Mouse (Mus musculus): ENCODE results near the gene Gm10160. TPM values are rescaled to one million over a fixed set of nuclear protein-coding genes. Genes with fewer than 3 reads are reported as not detected.

Gm10160 gene
- polyA plus RNA-seq, 1 experiment from 2014 or later, result not detected

DNA sequence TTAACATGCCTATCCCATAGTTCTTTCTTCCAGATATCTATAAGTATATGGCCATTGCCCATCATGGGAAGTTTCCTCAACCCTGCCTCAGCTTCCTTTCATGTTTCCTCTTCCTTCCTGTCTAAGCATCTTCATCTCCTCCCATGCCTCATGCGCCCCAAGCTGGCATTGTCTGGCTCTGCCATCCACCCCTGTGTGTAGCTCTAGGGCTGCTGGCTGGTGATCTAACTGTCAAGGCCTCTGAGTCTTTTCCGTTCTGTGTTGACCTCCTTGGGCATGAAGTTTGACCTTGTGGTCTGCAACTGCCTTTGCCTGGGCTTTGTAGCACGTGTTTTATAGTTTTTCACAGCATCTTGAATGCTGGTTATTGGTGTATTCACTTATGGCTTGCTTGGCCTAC, 10.3 kb downstream of the Gm10160 start:
- ATAC-seq, result no peak
- no peaks in the 10 kb centered on the region for H3K9me3 ChIP-seq (ENCODE audit: low read length)
- no peak for TF ChIP-seq CTCF (IDR thresholded peaks at IDR 0.05)
- TF ChIP-seq EP300 (IDR thresholded peaks at IDR 0.05), result no peak
- DNase-seq (ENCODE audit: low spot score), result no peak
- 78% methylated on average over 3 of the region's 3 CpGs for WGBS
- no peaks in the 10 kb centered on the region for H3K36me3 ChIP-seq (ENCODE audit: insufficient read depth, low read length)
- no peaks in the 10 kb centered on the region for H3K4me1 ChIP-seq (ENCODE audit: insufficient read depth, low read depth, low read length)
- H3K4me2 ChIP-seq (replicated peaks; ENCODE audit: low read depth, low read length), result no peak overlapping the region
- no peak overlapping the region for H3K9ac ChIP-seq (replicated peaks; ENCODE audit: low read depth)
- H3K4me3 ChIP-seq (ENCODE audit: low read depth, low read length), result no peak overlapping the region
- H3K27ac ChIP-seq (ENCODE audit: low read length), result no peak overlapping the region
- no peaks in the 10 kb centered on the region for H3K27me3 ChIP-seq (replicated peaks; ENCODE audit: insufficient read depth, low read length)

DNA sequence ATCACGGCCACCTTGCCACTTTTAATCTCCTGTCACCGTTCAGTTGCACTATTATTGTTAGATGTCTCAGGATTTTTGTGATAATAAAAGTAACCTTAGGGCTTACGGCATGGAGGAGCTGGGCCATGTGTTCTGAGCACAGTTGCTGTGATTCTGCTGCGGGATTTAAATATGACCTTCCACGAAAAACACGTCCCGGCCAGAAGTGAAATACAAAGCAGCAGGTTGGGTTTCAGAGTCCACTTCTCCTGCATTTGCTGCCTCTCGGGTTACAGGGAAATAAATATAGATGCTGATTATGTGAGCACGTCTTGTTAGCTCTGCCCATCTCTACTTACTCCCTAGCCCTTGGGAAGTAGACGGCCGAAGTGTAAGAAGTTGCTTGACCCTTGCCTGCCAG, 10.8 kb downstream of the Gm10160 start:
- H3K4me2 ChIP-seq (replicated peaks; ENCODE audit: low read depth, low read length), result no peak overlapping the region
- no peaks in the 10 kb centered on the region for H3K4me1 ChIP-seq (ENCODE audit: insufficient read depth, low read depth, low read length)
- ATAC-seq (no peak), DNase-seq (ENCODE audit: low spot score) (no peak)
- no peak overlapping the region for H3K27ac ChIP-seq (ENCODE audit: low read length)
- 67% methylated on average over 11 of the region's 11 CpGs for WGBS
- no peak overlapping the region for H3K4me3 ChIP-seq (ENCODE audit: low read depth, low read length)
- H3K9ac ChIP-seq (replicated peaks; ENCODE audit: low read depth), result no peak overlapping the region
- no peaks in the 10 kb centered on the region for H3K27me3 ChIP-seq (replicated peaks; ENCODE audit: insufficient read depth, low read length)
- TF ChIP-seq CTCF (IDR thresholded peaks at IDR 0.05), result no peak
- TF ChIP-seq EP300 (IDR thresholded peaks at IDR 0.05), result no peak
- H3K9me3 ChIP-seq (ENCODE audit: low read length), result no peaks in the 10 kb centered on the region
- no peaks in the 10 kb centered on the region for H3K36me3 ChIP-seq (ENCODE audit: insufficient read depth, low read length)

GRCm38 (mm10) chr7:81843903-81844302, 11.7 kb downstream of the Gm10160 start:
- Histone ChIP-seq H3K9ac (replicated peaks; ENCODE audit: low read depth) (no peak overlapping the region), H3K4me2 (replicated peaks; ENCODE audit: low read depth, low read length) (no peak overlapping the region), H3K36me3 (ENCODE audit: insufficient read depth, low read length) (no peaks in the 10 kb centered on the region), H3K27me3 (replicated peaks; ENCODE audit: insufficient read depth, low read length) (no peaks in the 10 kb centered on the region), H3K27ac (ENCODE audit: low read length) (no peak overlapping the region), H3K4me3 (ENCODE audit: low read depth, low read length) (no peak overlapping the region), H3K4me1 (ENCODE audit: insufficient read depth, low read depth, low read length) (no peaks in the 10 kb centered on the region), H3K9me3 (ENCODE audit: low read length) (no peaks in the 10 kb centered on the region)
- ATAC-seq (no peak), DNase-seq (ENCODE audit: low spot score) (no peak)
- 76% methylated on average over 8 of the region's 8 CpGs for WGBS
- TF ChIP-seq CTCF (IDR thresholded peaks at IDR 0.05) (no peak), EP300 (IDR thresholded peaks at IDR 0.05) (no peak)

- Histone ChIP-seq H3K27ac (ENCODE audit: low read length) (no peak overlapping the region), H3K36me3 (ENCODE audit: insufficient read depth, low read length) (no peaks in the 10 kb centered on the region), H3K4me3 (ENCODE audit: low read depth, low read length) (no peak overlapping the region), H3K9me3 (ENCODE audit: low read length) (no peaks in the 10 kb centered on the region), H3K4me2 (replicated peaks; ENCODE audit: low read depth, low read length) (no peak overlapping the region), H3K9ac (replicated peaks; ENCODE audit: low read depth) (no peak overlapping the region), H3K4me1 (ENCODE audit: insufficient read depth, low read depth, low read length) (no peaks in the 10 kb centered on the region), H3K27me3 (replicated peaks; ENCODE audit: insufficient read depth, low read length) (no peaks in the 10 kb centered on the region)
- ATAC-seq, result 0 out of 2 replicates have a peak, but pooled peaks have one; percentile 21
- 26% methylated on average over 1 of the region's 1 CpGs for WGBS
- TF ChIP-seq EP300 (IDR thresholded peaks at IDR 0.05) (no peak), CTCF (IDR thresholded peaks at IDR 0.05) (no peak)
- peak; percentile 28 for DNase-seq (ENCODE audit: low spot score)
Observed at GRCm38 (mm10) chr7:81842998-81843397, 12.6 kb downstream of the Gm10160 start.

DNA sequence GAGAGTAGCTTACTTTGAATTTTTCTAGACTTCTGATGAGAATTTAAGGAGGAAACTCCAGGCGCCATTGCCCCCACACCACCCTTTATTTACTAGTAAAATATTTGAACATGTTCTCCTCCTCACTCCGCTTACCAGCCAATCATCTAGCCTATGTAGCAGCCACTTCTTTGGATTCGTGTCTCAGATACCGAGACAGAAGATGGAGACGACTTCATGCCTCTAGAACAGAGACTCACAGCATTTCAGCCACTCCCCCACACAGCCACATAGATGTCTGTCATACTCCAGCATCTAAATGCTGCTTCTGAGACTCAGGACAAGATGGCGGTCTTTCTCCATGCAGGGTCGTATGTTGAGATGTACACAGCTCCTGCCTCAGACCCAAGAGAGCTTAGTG, 13.5 kb downstream of the Gm10160 start:
- Histone ChIP-seq H3K27ac (ENCODE audit: low read length) (no peak overlapping the region), H3K4me2 (replicated peaks; ENCODE audit: low read depth, low read length) (no peak overlapping the region), H3K27me3 (replicated peaks; ENCODE audit: insufficient read depth, low read length) (no peaks in the 10 kb centered on the region), H3K36me3 (ENCODE audit: insufficient read depth, low read length) (no peaks in the 10 kb centered on the region), H3K9ac (replicated peaks; ENCODE audit: low read depth) (no peak overlapping the region), H3K9me3 (ENCODE audit: low read length) (no peaks in the 10 kb centered on the region), H3K4me1 (ENCODE audit: insufficient read depth, low read depth, low read length) (no peaks in the 10 kb centered on the region), H3K4me3 (ENCODE audit: low read depth, low read length) (no peak overlapping the region)
- no peak for ATAC-seq
- no peak for DNase-seq (ENCODE audit: low spot score)
- TF ChIP-seq CTCF (IDR thresholded peaks at IDR 0.05) (no peak), EP300 (IDR thresholded peaks at IDR 0.05) (no peak)
- 69% methylated on average over 7 of the region's 7 CpGs for WGBS

DNA sequence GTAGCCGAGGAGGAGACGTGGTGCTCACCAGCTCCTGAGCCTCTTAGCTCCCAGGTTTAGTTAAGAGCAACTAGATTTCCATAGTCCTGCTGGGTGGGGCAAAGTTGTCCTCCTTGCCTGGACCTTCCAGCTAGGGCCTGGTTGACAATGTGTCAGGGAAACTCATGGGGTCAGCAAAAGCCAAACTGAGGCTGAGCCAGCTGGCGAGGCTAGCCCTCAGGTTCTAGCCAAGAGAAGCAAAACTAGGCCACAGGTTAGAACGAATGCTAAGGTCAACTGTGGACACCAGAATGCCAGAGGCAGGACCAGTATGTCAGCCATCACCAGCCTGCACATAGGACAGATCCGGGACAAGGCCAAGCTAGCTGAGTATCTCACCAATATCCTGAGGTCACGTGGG, 14.2 kb downstream of the Gm10160 start:
- TF ChIP-seq EP300 (IDR thresholded peaks at IDR 0.05) (no peak), CTCF (IDR thresholded peaks at IDR 0.05) (no peak)
- Histone ChIP-seq H3K4me2 (replicated peaks; ENCODE audit: low read depth, low read length) (no peak overlapping the region), H3K9me3 (ENCODE audit: low read length) (no peaks in the 10 kb centered on the region), H3K4me3 (ENCODE audit: low read depth, low read length) (no peak overlapping the region), H3K27me3 (replicated peaks; ENCODE audit: insufficient read depth, low read length) (no peaks in the 10 kb centered on the region), H3K9ac (replicated peaks; ENCODE audit: low read depth) (no peak overlapping the region), H3K36me3 (ENCODE audit: insufficient read depth, low read length) (no peaks in the 10 kb centered on the region), H3K27ac (ENCODE audit: low read length) (no peak overlapping the region), H3K4me1 (ENCODE audit: insufficient read depth, low read depth, low read length) (no peaks in the 10 kb centered on the region)
- DNase-seq (ENCODE audit: low spot score) (no peak), ATAC-seq (no peak)
- WGBS, result 75% methylated on average over 6 of the region's 6 CpGs

DNA sequence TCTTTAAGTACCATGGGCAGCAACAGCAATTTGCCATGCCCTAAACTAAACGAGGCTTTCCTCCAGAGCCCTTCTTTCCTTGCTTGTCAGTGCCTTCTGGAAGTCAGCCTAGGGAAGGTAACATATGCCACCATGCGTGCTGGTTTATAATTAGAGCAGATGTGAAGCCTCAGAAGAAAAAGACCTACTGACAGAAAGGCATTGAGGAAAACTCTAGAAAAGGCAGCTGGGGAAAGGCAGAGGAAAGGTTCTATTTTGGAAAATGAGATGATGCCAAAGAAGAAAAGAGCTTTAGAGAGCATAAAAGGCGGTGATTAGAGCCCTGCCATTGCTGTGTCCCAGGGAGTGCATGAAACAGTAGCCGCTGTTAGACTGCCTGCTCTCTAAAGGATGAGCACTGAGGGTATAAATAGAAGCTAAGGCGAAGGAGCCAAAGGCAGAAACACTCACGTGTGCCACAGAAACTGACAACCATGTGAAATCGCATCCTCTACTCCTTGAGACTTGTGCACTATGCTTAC, 14.9 kb downstream of the Gm10160 start:
- Histone ChIP-seq H3K9me3 (ENCODE audit: low read length) (no peaks in the 10 kb centered on the region), H3K27me3 (replicated peaks; ENCODE audit: insufficient read depth, low read length) (no peaks in the 10 kb centered on the region), H3K27ac (ENCODE audit: low read length) (no peak overlapping the region), H3K4me3 (ENCODE audit: low read depth, low read length) (no peak overlapping the region), H3K36me3 (ENCODE audit: insufficient read depth, low read length) (no peaks in the 10 kb centered on the region), H3K4me2 (replicated peaks; ENCODE audit: low read depth, low read length) (no peak overlapping the region), H3K4me1 (ENCODE audit: insufficient read depth, low read depth, low read length) (no peaks in the 10 kb centered on the region), H3K9ac (replicated peaks; ENCODE audit: low read depth) (no peak overlapping the region)
- TF ChIP-seq EP300 (IDR thresholded peaks at IDR 0.05) (no peak), CTCF (IDR thresholded peaks at IDR 0.05) (no peak)
- no peak for ATAC-seq
- DNase-seq (ENCODE audit: low spot score), result no peak
- WGBS, result 65% methylated on average over 7 of the region's 7 CpGs

All from lung, postnatal 0 days (tissue).